Mouse (Mus musculus) B cell, adult 67 days (primary cell): ENCODE data around the gene Olfr1410. TPM values are rescaled to one million over a fixed set of nuclear protein-coding genes. Genes with fewer than 3 reads are reported as not detected.

Experiments
- total RNA-seq, 2 experiments: library from RNA; stranded (reverse); gene quantifications; 4 replicates each; pipeline ENCODE4 v1.2.4; 2023

Olfr1410 gene
- not detected for total RNA-seq

DNA sequence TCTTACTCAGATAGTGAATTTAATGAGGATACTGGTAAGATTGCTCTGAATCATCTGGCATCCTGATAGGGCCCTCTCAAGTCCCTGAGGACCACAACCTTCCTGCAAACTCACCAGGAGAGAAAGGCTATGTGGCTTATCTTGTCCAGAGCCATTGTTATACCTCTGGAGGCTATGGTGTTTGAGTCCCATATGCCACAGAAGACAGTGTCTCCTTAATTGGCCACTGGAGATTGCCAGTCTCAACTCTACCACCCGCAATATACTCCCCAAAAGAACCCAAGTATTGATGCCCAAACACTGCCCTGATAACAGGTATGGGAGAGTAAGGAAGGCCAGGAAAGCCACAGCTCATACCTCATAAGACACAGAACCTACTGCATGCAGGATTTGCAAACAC, at the start of gene Olfr1410:
TSS of gene Olfr1410 (plus strand) at position 301 of the 400 bp plus-strand sequence.

DNA sequence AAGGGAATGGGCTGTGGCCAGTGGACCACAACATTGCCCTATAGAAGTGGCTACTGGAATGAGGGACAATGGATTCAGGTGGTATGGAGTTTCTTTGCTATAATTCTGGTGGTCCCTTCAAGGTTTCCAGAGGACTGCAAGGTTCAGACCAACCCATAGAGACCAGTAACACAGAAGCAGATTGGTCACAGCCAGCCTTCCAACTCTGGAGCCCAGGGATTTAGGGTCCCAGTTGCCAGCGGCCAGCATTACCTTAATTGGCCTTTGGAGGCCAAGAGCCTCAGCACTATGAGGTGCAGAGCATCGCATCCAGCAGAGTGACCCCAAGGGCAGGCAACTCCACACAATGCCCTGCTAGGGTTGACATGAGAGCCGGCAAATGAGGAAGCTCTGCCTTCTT, 34.6 kb upstream of the Olfr1410 start, which contains the start of gene Olfr1413:
TSS of gene Olfr1413 (plus strand) at position 301 of the 400 bp plus-strand sequence.

DNA sequence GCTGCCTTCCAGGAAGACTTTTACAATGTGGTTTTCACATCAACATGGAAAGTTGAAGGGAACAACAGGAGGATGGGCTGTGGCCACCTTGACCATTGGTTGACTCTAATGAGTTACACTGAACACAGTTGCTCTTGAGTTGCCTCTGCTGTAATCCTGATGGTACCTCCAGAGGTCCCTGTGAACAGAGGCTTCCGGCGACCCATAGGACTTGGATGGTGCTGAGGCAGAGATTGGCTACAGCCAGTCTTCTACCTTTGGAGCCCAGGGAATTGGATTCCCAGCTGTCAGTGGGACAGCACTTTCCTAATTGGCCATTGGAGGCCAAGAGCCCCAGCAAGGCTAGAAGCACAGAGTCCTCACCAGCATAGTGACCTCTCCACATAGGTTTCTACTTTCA, 20.1 kb upstream of the Olfr1410 start, which contains the start of gene Olfr1412:
TSS of gene Olfr1412 (plus strand) at position 301 of the 400 bp plus-strand sequence.

GRCm38 (mm10) chr1:92594111-92594510, 11.5 kb upstream of the Olfr1410 start, which contains the start of gene Olfr1411:
Olfr1411 (plus strand) TSS chr1:92594411.

GRCm38 (mm10) chr1:92617488-92617887, 11.9 kb downstream of the Olfr1410 start, which contains the start of gene Olfr12:
Olfr12 (plus strand) TSS chr1:92617788.

DNA sequence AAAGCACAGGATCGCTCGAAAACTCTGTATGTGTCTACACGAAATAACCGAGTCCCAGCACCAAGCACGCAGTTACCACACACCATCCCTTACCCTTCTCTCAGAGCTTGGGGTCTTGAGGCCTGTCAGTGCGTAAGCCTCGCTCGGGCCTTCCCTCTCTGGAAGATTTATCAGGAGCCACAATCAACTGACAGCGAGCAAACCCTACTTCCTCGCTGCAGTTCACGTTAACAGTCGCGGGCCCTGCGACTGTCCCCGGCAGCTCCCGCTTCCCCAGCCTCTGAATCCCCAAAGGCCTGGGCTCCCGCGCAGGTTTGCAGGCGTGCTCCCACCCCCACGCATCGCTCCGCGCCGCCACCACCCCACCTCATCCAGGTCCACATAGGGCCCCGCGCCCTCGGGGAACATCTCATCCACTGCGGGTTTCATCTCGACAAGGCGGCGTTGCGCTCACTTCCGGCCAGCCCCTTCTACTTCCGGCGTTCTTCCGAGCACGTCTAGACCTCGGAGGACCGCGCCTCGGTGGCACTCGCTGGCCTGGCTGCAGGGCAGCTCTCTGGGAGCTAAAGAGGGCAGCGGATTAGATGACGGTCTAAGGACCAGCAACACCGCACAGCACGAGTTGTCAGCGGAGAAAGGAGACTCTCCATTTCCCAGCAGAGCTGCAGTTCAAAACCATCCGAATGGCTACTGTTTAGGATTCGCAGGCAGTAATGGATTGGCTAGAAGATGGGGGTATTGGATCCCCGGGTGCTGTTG, 36.1 kb downstream of the Olfr1410 start, which contains the start of gene Cops9:
TSS of gene Cops9 (minus strand) at position 472 of the 759 bp plus-strand sequence.

DNA sequence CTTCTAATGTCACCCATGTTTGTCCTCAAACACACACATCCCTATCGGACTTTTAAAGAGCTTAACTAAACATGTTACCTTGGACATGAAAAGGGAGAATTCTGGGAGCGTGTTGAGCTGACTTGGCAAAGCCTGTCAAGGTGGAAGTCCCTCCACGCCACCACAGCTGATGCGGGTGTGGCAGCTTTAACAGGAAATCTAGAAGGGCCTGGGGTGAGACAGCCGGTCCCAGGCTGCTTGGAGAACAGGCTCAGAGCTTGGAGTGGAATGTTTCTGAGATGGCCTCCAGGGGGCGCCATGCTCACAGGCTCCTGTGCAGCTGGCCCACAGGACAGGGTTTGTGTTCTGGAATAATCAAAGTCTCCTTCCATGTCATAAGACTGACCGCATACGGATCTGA, 43.1 kb downstream of the Olfr1410 start, which contains the start of gene Otos:
TSS of gene Otos (minus strand) at position 169 of the 400 bp plus-strand sequence.

Other genes starting within 250 kb of the Olfr1410 start
- gene Ndufa10, start 131.9 kb upstream of the Olfr1410 start, total RNA-seq: 100 to 1,000 TPM; 107 to 121 TPM
- gene Olfr1416, start 120.7 kb upstream of the Olfr1410 start, total RNA-seq: not detected
- not detected for gene Olfr1415, start 109.7 kb upstream of the Olfr1410 start, total RNA-seq
- not detected for gene Olfr1414, start 87.1 kb upstream of the Olfr1410 start, total RNA-seq
- gene Olfr1413, start 34.5 kb upstream of the Olfr1410 start, total RNA-seq: not detected
- gene Olfr1412, start 20.0 kb upstream of the Olfr1410 start, total RNA-seq: not detected
- not detected for gene Olfr1411, start 11.4 kb upstream of the Olfr1410 start, total RNA-seq
- gene Olfr12, start 12.0 kb downstream of the Olfr1410 start, total RNA-seq: not detected
- 10 to 100 TPM; 62.8 to 70.7 TPM for gene Cops9, start 36.2 kb downstream of the Olfr1410 start, total RNA-seq
- not detected for gene Otos, start 43.1 kb downstream of the Olfr1410 start, total RNA-seq
- gene Gpc1, start 225.9 kb downstream of the Olfr1410 start, total RNA-seq: not detected